Mouse (Mus musculus) hindbrain, embryonic 10.5 days (tissue): ENCODE results near the gene Dact1. TPM values are rescaled to one million over a fixed set of nuclear protein-coding genes. Genes with fewer than 3 reads are reported as not detected.

Source experiments
- polyA plus RNA-seq: library from polyadenylated mRNA; unstranded; fragments of >200 nt; fragmentation: Nextera tagmentation; extraction: Ambion mirVana; gene quantifications from 2 replicates; pipeline ENCODE4 v1.2.1, GENCODE M21; 2016

The Dact1 gene
- polyA plus RNA-seq, 1 experiment from 2014 or later = 15.2 TPM

Other genes starting within 250 kb of the Dact1 start
- gene Tomm20l, start 198.5 kb upstream of the Dact1 start, polyA plus RNA-seq = not detected in 2 replicates
- gene Timm9, start 173.2 kb upstream of the Dact1 start, polyA plus RNA-seq = 69.8 and 77.8 TPM in 2 replicates
- 14.3 and 17.5 TPM in 2 replicates for gene 2700049A03Rik, start 173.0 kb upstream of the Dact1 start, polyA plus RNA-seq